Mouse (Mus musculus) splenic B cell, adult 2 months (primary cell): Measurements from ENCODE around the gene Slc17a2.
"Not testable (repeated sequence)": the region's sequence is repeated elsewhere in the genome, so short reads cannot be mapped to it uniquely, and the experiment has no call there.

Source experiments
- DNase-seq: peaks from one replicate; pipeline ENCODE4 v3.0.0-alpha.2; 2011; ENCODE audit warnings: low read depth, low spot score
- H3K27me3 ChIP-seq: 2 replicates; pipeline ENCODE4 v1.6.1; 2012; ENCODE audit warnings: mild to moderate bottlenecking, low read length, moderate library complexity, mixed read lengths; ENCODE audit not compliant: control insufficient read depth, poor library complexity, insufficient read depth, severe bottlenecking
- H3K36me3 ChIP-seq: 2 replicates; pipeline ENCODE4 v1.6.1; 2012; ENCODE audit warnings: mild to moderate bottlenecking, low read length, moderate library complexity, mixed read lengths; ENCODE audit not compliant: control insufficient read depth, poor library complexity, insufficient read depth, severe bottlenecking

Gene Slc17a2

DNA sequence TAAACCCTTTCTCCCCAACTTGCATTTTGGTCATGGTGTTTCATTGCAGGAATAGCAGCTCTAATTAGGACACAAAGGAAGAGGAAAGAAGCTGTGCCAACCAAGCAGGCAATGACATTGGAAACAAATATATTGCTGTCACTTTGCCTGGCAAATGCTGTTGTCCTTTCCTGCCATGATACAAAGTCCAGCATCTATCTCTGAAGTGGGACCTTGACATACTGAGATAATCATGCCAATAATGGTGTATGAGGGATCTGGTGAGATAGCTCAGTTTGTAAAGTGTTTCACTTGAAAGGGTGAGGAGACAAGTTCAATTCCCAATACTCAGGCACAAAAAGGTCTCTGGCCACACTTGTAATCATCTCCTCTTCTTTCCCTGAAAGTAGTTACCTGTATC is 40.0 kb upstream of the Slc17a2 start:
- no peak for DNase-seq
- Histone ChIP-seq H3K36me3 (no peaks in the 10 kb centered on the region), H3K27me3 (no peaks in the 10 kb centered on the region)

DNA sequence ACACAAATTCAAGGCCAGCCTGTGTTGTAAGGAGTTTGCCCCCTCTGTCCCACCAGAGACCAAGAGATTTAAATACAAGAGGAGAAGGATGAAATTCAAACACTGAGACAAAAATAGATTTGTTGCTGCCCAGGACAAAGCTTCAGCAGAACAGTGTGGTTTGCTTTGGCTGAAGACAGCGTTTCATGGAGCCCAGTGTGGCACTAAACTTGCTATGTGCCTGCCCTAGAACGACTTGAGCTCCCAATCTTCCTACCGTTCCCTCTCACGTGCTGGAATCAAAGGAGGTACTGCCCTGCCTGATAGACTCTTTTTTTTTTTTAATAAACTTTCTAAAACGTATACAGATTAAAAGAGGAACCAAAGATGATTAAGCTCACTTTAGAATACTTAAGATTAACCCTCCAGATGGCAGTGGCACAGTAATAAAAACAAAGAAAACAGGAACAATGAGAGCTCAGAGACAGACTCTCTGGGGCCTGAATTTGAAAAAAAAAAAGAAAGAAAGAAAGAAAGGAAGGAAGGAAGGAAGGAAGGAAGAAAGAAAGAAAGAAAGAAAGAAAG is 37.9 kb upstream of the Slc17a2 start:
- peak; percentile 30 for DNase-seq
- Histone ChIP-seq H3K36me3 (no peaks in the 10 kb centered on the region), H3K27me3 (no peaks in the 10 kb centered on the region)

GRCm38 (mm10) chr13:23769613-23770012 is 37.2 kb upstream of the Slc17a2 start, which contains the start of gene Trim38:
Gene Trim38 (plus strand): TSS chr13:23769913.
- H3K36me3 ChIP-seq, H3K27me3 ChIP-seq: not testable (repeated sequence)

DNA sequence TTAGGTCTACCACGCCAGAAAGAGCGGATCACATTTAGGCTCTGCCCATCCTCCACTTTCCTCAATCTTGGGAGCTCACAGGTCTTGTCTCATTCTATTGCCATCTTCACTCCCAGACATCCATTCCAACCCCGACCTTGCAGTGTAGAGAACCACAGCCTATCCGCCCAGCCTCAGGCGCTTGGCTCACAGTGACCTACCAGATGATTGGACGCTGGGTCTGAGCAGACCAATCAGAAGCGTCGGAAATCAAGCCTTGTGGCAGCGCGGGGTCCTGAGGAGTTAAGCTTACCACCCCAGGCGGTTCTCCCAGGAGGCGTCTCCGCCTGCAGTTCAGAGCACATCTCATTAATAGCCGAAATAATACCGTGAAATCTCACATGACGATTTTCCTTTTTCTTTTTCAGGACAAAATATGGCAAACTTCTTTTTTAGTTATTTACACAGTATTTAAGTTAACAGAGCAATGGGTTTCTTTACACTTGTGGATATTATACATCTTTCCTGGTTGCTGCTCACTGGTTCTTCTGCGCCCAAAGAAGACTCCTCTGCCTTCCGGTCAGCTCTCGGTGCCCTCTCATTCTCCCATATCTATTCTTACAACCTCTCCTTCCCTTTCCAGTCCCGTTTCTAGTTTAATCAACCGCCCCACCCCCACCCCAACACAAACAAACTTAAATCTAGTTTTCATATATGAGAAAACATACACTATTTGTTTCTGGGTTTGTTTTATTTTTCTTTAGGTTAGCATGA is 34.1 kb upstream of the Slc17a2 start:
- Histone ChIP-seq H3K36me3 (no peaks in the 10 kb centered on the region), H3K27me3 (no peaks in the 10 kb centered on the region)
- no peak for DNase-seq

More at GRCm38 (mm10) chr13:23769613-23770012, 37.2 kb upstream of the Slc17a2 start, which contains the start of gene Trim38:
- DNase-seq: not testable (repeated sequence)

GRCm38 (mm10) chr13:23778339-23778738 is 28.5 kb upstream of the Slc17a2 start:
- no peaks in the 10 kb centered on the region for H3K36me3 ChIP-seq
- H3K27me3 ChIP-seq: no peaks in the 10 kb centered on the region
- DNase-seq: no peak

DNA sequence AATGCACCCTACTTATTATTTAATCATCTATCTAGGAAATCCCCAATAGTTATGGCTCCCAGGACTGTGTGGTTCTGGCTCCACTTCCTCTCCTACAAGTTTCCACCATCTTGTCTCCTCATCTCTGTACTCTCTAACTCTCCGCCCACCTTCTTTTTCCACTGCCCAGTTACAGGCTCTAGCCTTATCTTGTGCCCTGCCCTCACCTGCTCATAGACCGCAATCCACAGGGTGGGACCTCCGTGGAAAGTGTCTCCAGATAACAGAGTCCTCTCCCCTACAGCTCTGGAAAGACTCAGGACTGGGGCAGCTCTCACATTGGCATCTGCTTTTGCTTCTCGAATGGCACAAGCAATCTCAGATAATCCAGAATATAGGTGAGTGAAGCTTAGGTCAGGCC is 27.8 kb upstream of the Slc17a2 start:
- H3K36me3 ChIP-seq: no peaks in the 10 kb centered on the region
- no peaks in the 10 kb centered on the region for H3K27me3 ChIP-seq
- DNase-seq: no peak

DNA sequence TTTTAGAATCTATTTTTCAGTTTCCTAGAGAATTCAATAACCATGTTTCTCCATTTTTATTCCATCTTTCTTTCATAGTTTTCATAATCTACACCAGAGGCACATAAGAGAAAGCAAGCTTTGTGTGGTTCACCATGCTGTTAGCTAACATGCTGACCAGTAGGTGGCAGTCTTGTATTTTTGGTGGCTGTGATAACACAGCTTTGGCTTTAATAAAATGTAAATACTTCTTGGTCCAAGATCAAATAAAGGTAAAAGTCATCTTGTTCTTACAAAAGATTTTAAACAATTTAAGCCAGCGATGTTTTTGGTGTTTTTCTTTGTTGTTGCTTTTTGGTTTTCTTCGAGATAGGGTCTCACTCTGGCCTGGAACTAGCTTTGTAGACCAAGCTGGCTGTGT is 14.3 kb upstream of the Slc17a2 start:
- peak; percentile 84 for DNase-seq
- H3K36me3 ChIP-seq: no peaks in the 10 kb centered on the region
- no peaks in the 10 kb centered on the region for H3K27me3 ChIP-seq

- H3K27me3 ChIP-seq: no peaks in the 10 kb centered on the region
- peak; percentile 62 for DNase-seq
- no peaks in the 10 kb centered on the region for H3K36me3 ChIP-seq
These were observed 7.4 kb upstream of the Slc17a2 start for GRCm38 (mm10) chr13:23799405-23799804.

GRCm38 (mm10) chr13:23804532-23804931 is 2.3 kb upstream of the Slc17a2 start:
- DNase-seq: no peak
- Histone ChIP-seq H3K36me3 (no peaks in the 10 kb centered on the region), H3K27me3 (no peaks in the 10 kb centered on the region)

DNA sequence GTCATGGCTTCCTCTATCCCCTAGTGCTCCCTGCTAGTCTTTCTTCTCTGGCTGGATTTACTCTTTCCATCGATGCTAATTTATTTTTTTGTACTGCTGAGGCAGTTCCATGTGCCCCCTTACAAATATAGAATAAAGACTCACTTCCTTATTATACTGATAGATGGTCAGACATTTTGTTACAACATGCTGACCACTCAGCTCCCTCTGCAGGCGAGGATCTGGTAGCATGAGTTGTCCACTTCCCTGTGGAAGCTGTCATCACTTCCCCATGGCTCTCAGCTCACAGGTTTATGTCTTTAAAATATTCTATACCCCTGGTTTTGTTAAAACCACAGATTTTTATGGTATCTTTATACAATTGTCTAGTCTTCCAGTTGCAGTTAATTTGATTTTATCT is 9.4 kb downstream of the Slc17a2 start:
- no peaks in the 10 kb centered on the region for H3K27me3 ChIP-seq
- DNase-seq: peak; percentile 34
- no peaks in the 10 kb centered on the region for H3K36me3 ChIP-seq

DNA sequence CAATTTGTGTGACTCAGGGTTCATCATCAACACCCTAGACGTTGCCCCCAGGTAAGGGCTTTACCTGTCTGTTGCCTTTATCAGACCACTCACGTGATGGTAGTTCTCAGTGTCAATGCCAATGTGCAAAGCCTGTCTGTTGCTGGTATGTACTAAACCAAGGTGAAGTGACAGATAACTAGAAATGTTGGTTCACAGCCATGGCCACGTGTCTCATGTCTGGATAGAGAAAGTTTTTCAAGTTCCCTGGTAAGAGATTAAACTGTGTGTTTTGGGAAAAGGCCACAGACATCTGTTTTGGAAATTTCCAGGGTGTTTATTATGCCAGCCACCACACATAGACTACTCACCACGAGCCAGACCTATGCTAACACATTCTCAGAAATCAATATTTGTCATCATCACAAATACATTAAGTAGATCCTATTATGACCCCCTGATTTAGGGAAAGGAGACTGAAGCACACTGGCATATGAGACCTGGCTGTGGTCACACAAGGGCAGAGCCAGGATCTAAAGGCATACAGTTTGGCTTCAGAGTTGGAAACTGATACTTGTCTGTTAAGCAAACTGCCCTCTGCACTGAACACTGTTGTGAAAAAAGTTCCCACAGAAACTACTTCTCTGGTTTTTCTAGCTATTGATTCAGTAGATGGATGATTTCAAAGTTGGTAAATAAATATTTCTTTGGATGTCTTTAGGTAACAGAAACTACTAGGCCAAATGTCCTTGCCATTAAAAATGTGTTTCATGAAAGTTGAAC is 13.6 kb downstream of the Slc17a2 start:
- no peaks in the 10 kb centered on the region for H3K27me3 ChIP-seq
- DNase-seq: no peak
- no peaks in the 10 kb centered on the region for H3K36me3 ChIP-seq

- no peaks in the 10 kb centered on the region for H3K36me3 ChIP-seq
- H3K27me3 ChIP-seq: no peaks in the 10 kb centered on the region
- DNase-seq: no peak
These were observed 15.4 kb downstream of the Slc17a2 start for GRCm38 (mm10) chr13:23822213-23822612.

- Histone ChIP-seq H3K36me3 (no peaks in the 10 kb centered on the region), H3K27me3 (no peaks in the 10 kb centered on the region)
- DNase-seq: no peak
These were observed 19.8 kb downstream of the Slc17a2 start for GRCm38 (mm10) chr13:23826606-23827005.

DNA sequence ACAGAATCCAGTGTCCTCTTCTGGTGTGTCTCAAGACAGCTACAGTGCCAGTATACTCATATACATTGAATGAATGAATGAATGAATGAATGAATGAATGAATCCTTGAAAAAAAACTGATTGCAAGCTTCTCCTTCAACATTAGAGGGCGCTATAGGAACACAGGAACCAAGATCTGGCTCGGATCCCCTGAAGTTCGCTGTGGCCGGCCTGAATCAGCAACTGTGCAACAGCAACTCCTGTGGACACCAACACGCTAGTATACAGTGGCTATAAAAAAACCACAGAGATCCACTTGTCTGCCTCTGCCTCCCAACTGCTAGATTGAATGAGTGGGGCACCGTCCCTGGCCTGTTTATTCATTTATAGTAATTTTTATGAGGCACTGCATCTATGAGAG is 26.3 kb downstream of the Slc17a2 start:
- peak; percentile 73 for DNase-seq
- H3K27me3 ChIP-seq: no peaks in the 10 kb centered on the region
- no peaks in the 10 kb centered on the region for H3K36me3 ChIP-seq

DNA sequence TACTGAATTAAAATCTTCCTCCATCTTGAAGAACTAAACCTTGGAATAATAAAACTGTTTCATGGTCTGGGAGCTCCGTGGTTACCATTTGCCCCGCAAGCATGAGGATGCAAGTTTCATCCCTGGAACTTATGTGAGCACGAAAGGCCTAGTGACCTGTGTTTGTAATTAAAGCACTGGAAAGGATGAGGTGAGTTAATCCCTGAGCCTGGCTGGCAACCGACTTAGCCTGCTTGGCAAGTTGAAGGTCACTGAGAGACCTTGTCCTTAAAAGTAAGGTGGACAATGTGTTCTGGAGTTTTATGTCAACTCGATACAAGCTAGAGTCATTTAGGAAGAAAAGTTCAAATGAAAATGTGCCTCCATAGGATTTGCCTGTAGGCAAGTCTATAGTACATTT is 28.0 kb downstream of the Slc17a2 start:
- Histone ChIP-seq H3K36me3 (no peaks in the 10 kb centered on the region), H3K27me3 (no peaks in the 10 kb centered on the region)
- no peak for DNase-seq
